Mouse (Mus musculus) heart, adult 8-10 months (tissue): ENCODE results near the gene Tpra1. TPM values are rescaled to one million over a fixed set of nuclear protein-coding genes. Genes with fewer than 3 reads are reported as not detected.

ENCODE experiments used
- DNase-seq: peaks from one replicate; pipeline ENCODE4 v3.0.0; 2022; ENCODE audit warnings: low spot score
- total RNA-seq, 4 experiments: library from RNA; stranded (reverse); gene quantifications; 2 replicates each; pipeline ENCODE4 v1.2.4; 2022

The Tpra1 gene
- total RNA-seq, 4 experiments from 2014 or later = 29.0 to 36.3 (median 32.2) TPM

- peak; percentile 69 for DNase-seq
Measured at GRCm38 (mm10) chr6:88927595-88927994, 25.5 kb downstream of the Tpra1 start.

GRCm38 (mm10) chr6:88928026-88928425, 26.0 kb downstream of the Tpra1 start:
- DNase-seq = no peak

- DNase-seq = no peak
Measured at GRCm38 (mm10) chr6:88928576-88928975, 26.5 kb downstream of the Tpra1 start.

GRCm38 (mm10) chr6:88929451-88929850, 27.4 kb downstream of the Tpra1 start:
- DNase-seq = no peak

- DNase-seq = no peak
Measured at GRCm38 (mm10) chr6:88930049-88930448, 28.0 kb downstream of the Tpra1 start.

- no peak for DNase-seq
Measured at GRCm38 (mm10) chr6:88931449-88931848, 29.4 kb downstream of the Tpra1 start.

- no peak for DNase-seq
Measured at GRCm38 (mm10) chr6:88934132-88934531, 32.1 kb downstream of the Tpra1 start.

- DNase-seq = no peak
Measured at GRCm38 (mm10) chr6:88934816-88935215, 32.8 kb downstream of the Tpra1 start.

- DNase-seq = no peak
Measured at GRCm38 (mm10) chr6:88935735-88936276, 33.8 kb downstream of the Tpra1 start.

- no peak for DNase-seq
Measured at GRCm38 (mm10) chr6:88936342-88937213, 34.5 kb downstream of the Tpra1 start.

GRCm38 (mm10) chr6:88937214-88937549, 35.1 kb downstream of the Tpra1 start:
- DNase-seq = no peak

GRCm38 (mm10) chr6:88937971-88938663, 36.1 kb downstream of the Tpra1 start:
- DNase-seq = no peak

- no peak for DNase-seq
Measured at GRCm38 (mm10) chr6:88938664-88939055, 36.6 kb downstream of the Tpra1 start.

GRCm38 (mm10) chr6:88939281-88940089, 37.4 kb downstream of the Tpra1 start:
- no peak for DNase-seq

GRCm38 (mm10) chr6:88940090-88940916, 38.3 kb downstream of the Tpra1 start:
- DNase-seq = no peak

- peak; percentile 56 for DNase-seq
Measured at GRCm38 (mm10) chr6:88941628-88942027, 39.6 kb downstream of the Tpra1 start.

GRCm38 (mm10) chr6:88942595-88942994, 40.5 kb downstream of the Tpra1 start:
- DNase-seq = no peak

GRCm38 (mm10) chr6:88943666-88944065, 41.6 kb downstream of the Tpra1 start:
- no peak for DNase-seq

GRCm38 (mm10) chr6:88946442-88946841, 44.4 kb downstream of the Tpra1 start:
- no peak for DNase-seq

GRCm38 (mm10) chr6:88947771-88948170, 45.7 kb downstream of the Tpra1 start:
- DNase-seq = no peak

- DNase-seq = no peak
Measured at GRCm38 (mm10) chr6:88956725-88957124, 54.7 kb downstream of the Tpra1 start.
